Mouse (Mus musculus): ENCODE results near the gene Asic5.

GRCm38 (mm10) chr3:82048078-82048477, 66.0 kb downstream of the Asic5 start:
- TF ChIP-seq CEBPB (IDR thresholded peaks at IDR 0.05; ENCODE audit: low read depth) (no peak), CTCF (IDR thresholded peaks at IDR 0.05; ENCODE audit: control insufficient read depth, insufficient read depth, insufficient read length) (no peak), FOSL1 (IDR thresholded peaks at IDR 0.05; ENCODE audit: insufficient read depth, low read length, poor library complexity, severe bottlenecking) (no peak), USF1 (IDR thresholded peaks at IDR 0.05; ENCODE audit: low read depth) (no peak), MAX (IDR thresholded peaks at IDR 0.05) (no peak), MYOD1 (IDR thresholded peaks at IDR 0.05; ENCODE audit: control insufficient read depth, insufficient read length, low read depth) (no peak), MYOG (IDR thresholded peaks at IDR 0.05; ENCODE audit: control insufficient read depth, extremely low read depth, insufficient read length) (no peak)
